Mouse (Mus musculus) lung, postnatal 4 days (tissue): ENCODE results near the gene Bcas3.
A peak's percentile ranks its signal among the peaks of the same experiment; 100 is the strongest.

Source experiments
- DNase-seq, 2 experiments: peaks; one replicate each; pipeline ENCODE4 v3.0.0; 2021

Gene Bcas3

DNA sequence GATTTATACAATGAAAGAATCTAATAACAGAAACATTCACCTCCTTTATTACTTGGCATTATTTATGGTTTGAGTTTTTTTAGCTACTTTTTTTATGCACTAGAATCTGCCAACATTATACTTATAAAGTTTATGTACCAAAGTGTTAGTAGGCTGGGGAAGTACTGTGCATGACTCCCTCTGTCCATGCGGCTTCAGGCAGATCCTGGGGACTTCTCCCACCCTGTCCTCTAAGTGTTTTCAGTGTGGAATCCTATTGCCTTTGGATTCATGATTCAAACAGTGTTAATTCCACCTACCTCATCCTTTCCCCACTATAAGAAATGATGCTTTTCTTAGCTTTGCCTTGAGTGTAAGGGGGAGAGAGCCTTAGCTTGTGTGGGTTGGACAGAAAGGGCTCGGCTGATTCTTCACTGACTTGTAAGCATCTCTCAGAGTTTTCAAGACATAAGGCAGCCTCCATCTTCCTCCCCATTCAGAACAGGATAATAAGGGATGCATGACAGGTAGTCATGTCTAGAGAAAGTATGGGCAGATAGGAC, 402.6 kb downstream of the Bcas3 start:
- DNase-seq = no peak

- DNase-seq = no peak
Observed at GRCm38 (mm10) chr11:85758891-85759290, 405.9 kb downstream of the Bcas3 start.

- no peak for DNase-seq
Observed at GRCm38 (mm10) chr11:85759634-85760439, 406.9 kb downstream of the Bcas3 start.

- DNase-seq = peak; percentile 61 to 88
Observed at GRCm38 (mm10) chr11:85760486-85761141, 407.6 kb downstream of the Bcas3 start.

- DNase-seq = no peak
Observed at GRCm38 (mm10) chr11:85761170-85761569, 408.2 kb downstream of the Bcas3 start.

DNA sequence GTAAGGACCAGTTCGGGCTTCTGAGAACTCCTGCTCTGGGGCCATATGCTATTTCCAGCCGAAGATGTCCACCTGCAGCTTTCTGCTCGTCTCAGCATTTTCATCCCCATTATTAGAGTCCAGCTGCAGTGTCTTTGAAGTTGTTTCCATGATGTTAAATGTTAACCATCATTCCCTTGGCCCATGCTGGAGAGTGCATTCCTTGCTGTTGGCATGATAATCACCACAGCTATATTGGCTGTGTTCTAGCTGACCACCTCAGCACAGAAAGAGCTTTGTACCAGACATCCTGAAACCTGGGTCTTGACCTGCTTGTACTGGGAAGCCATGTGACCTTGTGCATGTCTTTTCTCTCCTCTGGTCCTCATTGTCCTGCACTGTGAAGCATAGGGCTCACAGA, 410.7 kb downstream of the Bcas3 start:
- DNase-seq = no peak

GRCm38 (mm10) chr11:85766106-85766723, 413.2 kb downstream of the Bcas3 start:
- peak; percentile 63 to 87 for DNase-seq

DNA sequence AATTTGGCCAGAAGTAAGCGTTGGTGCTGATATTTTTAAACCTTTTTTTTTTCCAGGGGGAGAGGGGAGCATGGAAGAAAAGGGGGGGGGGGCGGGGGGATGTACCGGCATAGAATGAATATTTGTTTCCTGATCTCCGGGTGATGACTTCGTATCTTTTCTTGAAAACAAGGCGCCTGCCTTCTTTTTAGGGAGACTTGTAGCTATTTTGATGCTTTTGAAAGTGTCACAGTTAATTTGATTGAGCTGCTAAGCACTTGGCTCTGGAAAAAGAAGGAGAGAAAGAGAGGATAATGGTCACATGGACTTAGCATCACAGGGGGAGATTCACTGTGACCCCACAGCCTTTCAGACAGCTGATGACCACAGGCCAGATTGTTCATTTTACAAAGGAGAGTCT, 413.8 kb downstream of the Bcas3 start:
- no peak for DNase-seq

DNA sequence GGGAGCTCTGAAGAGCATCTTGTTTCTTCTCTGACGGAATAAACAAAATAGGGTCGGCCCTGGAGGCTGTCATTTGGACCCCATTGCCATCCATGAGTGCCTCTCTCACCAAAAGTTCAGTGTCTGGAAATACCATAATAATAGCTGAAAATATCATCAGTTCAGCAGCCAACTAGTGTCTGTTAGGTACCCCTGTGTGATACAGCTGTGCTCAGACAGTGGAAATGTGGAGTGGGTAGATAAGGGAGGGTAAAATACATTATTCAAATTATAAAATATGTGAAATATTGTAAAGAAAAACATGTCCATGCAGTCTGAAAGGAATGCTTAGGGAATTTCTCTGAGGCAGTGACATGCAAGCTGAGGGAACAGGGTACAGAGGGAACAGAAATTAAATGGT, 416.8 kb downstream of the Bcas3 start:
- DNase-seq = no peak

DNA sequence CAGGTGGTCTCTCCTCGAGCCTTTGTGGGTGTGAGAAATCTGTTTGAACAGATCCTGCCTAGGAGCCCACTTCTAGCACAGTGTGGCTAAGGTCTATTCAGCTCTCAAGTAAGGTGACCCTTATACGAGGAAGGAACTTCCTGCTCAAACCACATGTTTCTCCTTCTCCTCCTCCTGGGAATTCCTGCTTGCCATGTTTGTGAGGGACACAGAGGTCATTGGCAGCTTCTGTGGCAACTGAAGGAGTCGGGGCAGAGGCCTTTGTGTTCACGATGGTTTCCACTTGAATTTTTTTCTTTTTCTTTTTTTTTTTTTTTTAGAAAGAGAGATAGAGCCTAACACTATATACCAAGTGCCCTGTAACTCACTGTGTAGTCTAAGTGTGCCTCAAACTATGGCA, 420.4 kb downstream of the Bcas3 start:
- no peak for DNase-seq

- DNase-seq = no peak
Observed at GRCm38 (mm10) chr11:85774707-85775106, 421.7 kb downstream of the Bcas3 start.

DNA sequence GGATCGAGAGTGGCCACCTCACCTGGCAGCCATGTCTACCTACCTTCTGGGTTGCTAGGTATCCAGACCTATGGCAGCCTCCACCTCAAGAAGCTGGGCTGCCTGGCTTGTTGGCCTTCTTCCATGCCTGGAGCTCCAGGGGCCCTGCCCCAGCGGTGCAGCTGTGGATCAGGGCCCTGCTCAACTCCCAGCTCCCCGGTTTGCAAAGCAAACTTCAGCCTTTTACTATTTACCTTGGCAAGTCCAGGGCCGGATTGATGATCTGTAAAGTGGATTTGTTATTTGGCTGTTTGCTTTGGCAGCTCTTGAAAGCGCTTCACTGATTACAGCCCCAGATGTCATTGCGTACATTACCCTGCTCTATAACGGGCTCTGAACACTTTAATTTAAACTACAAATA, 422.5 kb downstream of the Bcas3 start:
- peak; percentile 75 to 92 for DNase-seq

- DNase-seq = no peak
Observed at GRCm38 (mm10) chr11:85776861-85777360, 423.9 kb downstream of the Bcas3 start.

GRCm38 (mm10) chr11:85777950-85778349, 425.0 kb downstream of the Bcas3 start:
- no peak for DNase-seq

DNA sequence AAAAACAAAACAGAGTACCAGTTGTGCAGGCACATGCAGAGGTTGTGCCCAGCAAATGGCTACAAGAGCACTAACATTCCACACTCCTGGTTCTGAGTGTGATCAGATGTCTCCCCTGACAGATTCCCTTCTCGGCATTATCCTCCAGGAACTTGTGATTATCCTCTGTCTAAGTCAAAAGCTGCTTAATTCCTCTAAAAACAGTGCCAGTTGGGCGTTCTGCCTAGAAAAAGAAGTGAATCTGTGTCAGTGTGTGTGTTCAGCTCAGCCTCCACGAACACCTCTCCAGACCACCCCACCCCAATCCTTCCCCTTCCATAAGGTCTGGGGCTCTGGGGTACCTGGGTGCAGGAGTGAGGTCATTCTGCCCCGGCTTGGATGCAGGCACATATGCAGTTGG, 427.3 kb downstream of the Bcas3 start:
- DNase-seq = no peak

- DNase-seq = peak; percentile 60 to 73
Observed at GRCm38 (mm10) chr11:85786113-85786718, 433.2 kb downstream of the Bcas3 start.

DNA sequence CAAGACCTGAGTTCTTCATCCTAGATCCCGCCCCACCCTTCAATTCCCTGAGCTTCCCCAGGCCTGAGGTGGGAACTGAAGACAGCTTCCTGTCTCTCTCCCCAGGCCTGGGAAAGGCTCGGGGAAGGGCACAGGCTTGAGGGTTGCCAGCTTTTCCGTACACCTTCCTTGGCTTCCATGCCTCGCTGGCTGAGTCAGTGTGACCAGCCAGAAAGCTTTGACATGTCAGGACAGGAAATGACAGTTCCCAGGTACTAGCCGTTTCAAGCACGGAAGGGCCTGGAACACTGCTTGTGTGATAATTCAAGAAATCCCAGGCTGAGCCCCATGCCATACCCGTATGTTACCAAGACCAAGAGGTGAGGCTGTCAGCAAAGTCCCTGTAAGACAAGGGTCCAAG, 436.8 kb downstream of the Bcas3 start:
- no peak for DNase-seq

DNA sequence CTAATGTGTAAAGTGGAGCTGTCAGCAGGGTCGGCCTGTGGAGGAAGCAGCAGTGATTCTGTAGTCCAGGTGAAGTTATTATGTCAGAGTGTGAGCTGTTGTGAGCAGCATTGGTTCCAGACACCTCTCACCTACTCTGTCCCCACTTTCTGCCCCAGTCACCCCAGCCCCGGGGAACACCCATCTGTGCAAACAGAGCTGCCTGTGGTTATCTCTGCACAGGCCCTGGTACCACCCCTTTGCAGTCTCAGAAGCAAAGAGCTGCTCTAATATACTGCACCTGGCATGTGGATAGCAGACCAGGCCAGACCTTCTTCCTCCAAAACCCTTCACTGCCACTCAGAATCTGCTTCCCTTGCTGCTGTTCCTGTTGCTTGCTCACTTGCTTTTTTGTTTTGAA, 437.3 kb downstream of the Bcas3 start:
- no peak for DNase-seq

DNA sequence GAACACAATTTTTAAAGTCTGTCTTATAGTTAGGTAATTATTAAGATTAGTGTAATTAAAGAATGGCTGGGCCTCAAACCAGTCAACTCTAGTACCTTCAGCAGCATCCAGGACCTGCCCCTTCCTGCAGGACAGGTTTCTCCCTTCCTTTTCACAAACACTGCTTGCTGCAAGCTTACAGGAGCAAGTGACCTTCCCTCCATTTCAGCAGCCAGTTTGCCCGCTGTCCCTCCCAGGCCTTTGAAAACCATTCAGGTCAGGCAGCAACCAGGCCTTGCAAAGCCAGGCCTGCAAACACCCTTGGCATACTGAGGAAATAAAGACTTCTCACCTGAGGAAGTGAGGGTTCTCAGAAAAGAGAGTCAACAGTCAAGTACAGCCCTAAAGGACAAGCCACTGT, 438.2 kb downstream of the Bcas3 start:
- DNase-seq = no peak

- peak; percentile 49 to 78 for DNase-seq
Observed at GRCm38 (mm10) chr11:85792534-85793215, 439.7 kb downstream of the Bcas3 start.

- no peak for DNase-seq
Observed at GRCm38 (mm10) chr11:85799456-85799855, 446.5 kb downstream of the Bcas3 start.

- DNase-seq = peak in 1 of 2 experiments; percentile 50
Observed at GRCm38 (mm10) chr11:85799856-85800255, 446.9 kb downstream of the Bcas3 start.
